8 mouse cellular contexts compared by ENCODE assay signal in the genomic region with DNA sequence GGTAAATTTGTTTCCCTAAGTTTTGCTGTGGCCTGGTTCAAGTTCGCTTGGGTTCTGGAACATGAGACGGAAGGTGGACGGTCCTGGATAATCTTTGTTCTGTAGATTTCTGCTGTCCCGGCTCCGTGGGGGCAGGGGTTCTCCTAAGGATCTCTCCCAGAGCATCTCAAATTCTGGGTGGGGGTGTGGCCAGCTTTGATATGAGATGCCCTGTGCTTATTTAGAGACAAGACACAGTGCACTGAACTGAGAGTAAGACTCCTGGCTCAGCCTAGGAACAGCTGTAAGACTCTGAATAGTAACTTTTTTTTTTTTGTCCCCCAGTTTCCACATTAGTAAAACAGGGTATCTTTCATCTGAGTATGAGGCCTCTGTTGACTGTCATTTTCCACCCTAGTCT. TPM values are rescaled to one million over a fixed set of nuclear protein-coding genes. Genes with fewer than 3 reads are reported as not detected.
DNase-seq lines count a peak whose midpoint lies in the region; ATAC-seq and TF ChIP-seq lines count a peak whose summit lies in the region.

No protein-coding gene starts in this region.

- H3K4me3 ChIP-seq in heart, postnatal 0 days (ENCODE audit: low read depth, low read length), result peak overlapping the region; percentile 79
- H3K4me3 ChIP-seq in forebrain, embryonic 11.5 days (ENCODE audit: low read depth, low read length), result peak overlapping the region; percentile 78
- H3K4me3 ChIP-seq in liver, embryonic 14.5 days (ENCODE audit: insufficient read depth in 1 of 2, low read depth in 2 of 2, low read length in 2 of 2), result peak overlapping the region; percentile 79 to 93

- no peaks in the 10 kb centered on the region for H3K36me3 ChIP-seq in heart, postnatal 0 days (replicated peaks; ENCODE audit: control insufficient read depth, insufficient read depth, low read length)
- H3K36me3 ChIP-seq in forebrain, embryonic 11.5 days (ENCODE audit: control insufficient read depth, insufficient read depth, low read length), result no peaks in the 10 kb centered on the region
- no peaks in the 10 kb centered on the region for H3K36me3 ChIP-seq in liver, embryonic 14.5 days (replicated peaks; ENCODE audit: control insufficient read depth, insufficient read depth, low read depth)

- peak overlapping the region; percentile 79 for H3K4me2 ChIP-seq in heart, postnatal 0 days (ENCODE audit: low read depth, low read length)
- H3K4me2 ChIP-seq in forebrain, embryonic 11.5 days (ENCODE audit: low read depth, low read length, severe bottlenecking), result peak overlapping the region; percentile 95
- H3K4me2 ChIP-seq in liver, embryonic 14.5 days (ENCODE audit: low read depth), result peak overlapping the region; percentile 83

- peak overlapping the region; percentile 70 for H3K9ac ChIP-seq in heart, postnatal 0 days (replicated peaks; ENCODE audit: low read depth, low read length)
- H3K9ac ChIP-seq in forebrain, embryonic 11.5 days (ENCODE audit: low read length), result peak overlapping the region; percentile 86
- peak overlapping the region; percentile 85 for H3K9ac ChIP-seq in liver, embryonic 14.5 days (replicated peaks)

- H3K27me3 ChIP-seq in heart, postnatal 0 days (ENCODE audit: control insufficient read depth, insufficient read depth, low read length), result 0 out of 2 replicates have a peak, but pooled peaks cover 2% of the 10 kb centered on the region
- no peaks in the 10 kb centered on the region for H3K27me3 ChIP-seq in forebrain, embryonic 11.5 days (ENCODE audit: control insufficient read depth, insufficient read depth, low read length)
- no peaks in the 10 kb centered on the region for H3K27me3 ChIP-seq in liver, embryonic 14.5 days (ENCODE audit: control insufficient read depth, insufficient read depth, low read length)

- peak overlapping the region; percentile 60; the same call in 1 of the 2 replicates for H3K27ac ChIP-seq in heart, postnatal 0 days (ENCODE audit: low read depth)
- peak overlapping the region; percentile 46; the same call in 1 of the 2 replicates for H3K27ac ChIP-seq in forebrain, embryonic 11.5 days (ENCODE audit: low read depth, low read length)
- H3K27ac ChIP-seq in liver, embryonic 14.5 days, result peak overlapping the region; percentile 52

- H3K9me3 ChIP-seq in heart, postnatal 0 days (replicated peaks; ENCODE audit: control insufficient read depth, low read length), result no peaks in the 10 kb centered on the region
- H3K9me3 ChIP-seq in forebrain, embryonic 11.5 days (ENCODE audit: control insufficient read depth, low read length), result no peaks in the 10 kb centered on the region
- no peaks in the 10 kb centered on the region for H3K9me3 ChIP-seq in liver, embryonic 14.5 days (ENCODE audit: control insufficient read depth, low read length)

- no peak for ATAC-seq in heart, postnatal 0 days (ENCODE audit: insufficient read depth, low read depth)
- no peak for ATAC-seq in forebrain, embryonic 11.5 days (replicated peaks; ENCODE audit: low FRiP score)
- no peak for ATAC-seq in liver, embryonic 14.5 days (ENCODE audit: insufficient read depth)

- TF ChIP-seq CTCF in heart, postnatal 0 days (IDR thresholded peaks at IDR 0.05; ENCODE audit: low read depth), result no peak
- TF ChIP-seq CTCF in liver, embryonic 14.5 days (IDR thresholded peaks at IDR 0.05; ENCODE audit: low read depth), result no peak

- DNase-seq in heart, postnatal 0 days (ENCODE audit: low spot score), result no peak
- DNase-seq in heart, postnatal 36 days, result no peak
- DNase-seq in MEL-GATA-1-ER (ENCODE audit: extremely low read depth, low read depth), result peak; percentile 15
- DNase-seq in forebrain, embryonic 11.5 days (ENCODE audit: low spot score), result no peak
- peak in 1 of 3 experiments; percentile 27 for DNase-seq in liver, embryonic 14.5 days (ENCODE audit: low read depth in 3 of 3, low spot score in 3 of 3)
- DNase-seq in left cerebral cortex, adult 8-10 months (ENCODE audit: low spot score in 2 of 2), result no peak
- DNase-seq in ovary, postnatal 36 days (ENCODE audit: low spot score), result no peak
- no peak for DNase-seq in thymus, postnatal 36 days

- WGBS in heart, postnatal 0 days, result 2% methylated on average over 5 of the region's 5 CpGs
- WGBS in forebrain, embryonic 11.5 days, result 1% methylated on average over 5 of the region's 5 CpGs
- 1% methylated on average over 5 of the region's 5 CpGs for WGBS in liver, embryonic 14.5 days (ENCODE audit: insufficient replicate concordance)

- H3K4me1 ChIP-seq in heart, postnatal 0 days (ENCODE audit: control insufficient read depth, insufficient read depth), result 0 out of 2 replicates have a peak, but pooled peaks cover 7% of the 10 kb centered on the region
- no peaks in the 10 kb centered on the region; the same call in 1 of the 2 replicates for H3K4me1 ChIP-seq in forebrain, embryonic 11.5 days (replicated peaks; ENCODE audit: control insufficient read depth, insufficient read depth, low read length)
- peaks cover 11 to 12% of the 10 kb centered on the region in 2 experiments for H3K4me1 ChIP-seq in liver, embryonic 14.5 days (replicated peaks; ENCODE audit: control insufficient read depth in 2 of 2, insufficient read depth in 2 of 2, low read length in 1 of 2)

- no peak for TF ChIP-seq EP300 in heart, postnatal 0 days (IDR thresholded peaks at IDR 0.05; ENCODE audit: low read depth)
- no peak for TF ChIP-seq EP300 in liver, embryonic 14.5 days (IDR thresholded peaks at IDR 0.05; ENCODE audit: low read depth)

- intact Hi-C loops in heart, postnatal 36 days (cut with DNase I), result loop anchor here (5.0 kb wide), 3 partner anchors 39 to 219 kb away; a partner anchor contains a TSS

RNA-seq across cellular contexts. Expression of a gene that starts 0.7 kb away (rescaled TPM):
- 4.9 and 6.9 TPM in 2 replicates for total RNA-seq in heart, postnatal 0 days (2014; rRNA removed; ENCODE audit: low replicate concordance)
- polyA plus RNA-seq in heart, postnatal 0 days (2015; fragmentation: Nextera tagmentation; extraction: Ambion mirVana), result 5.9 and 6.5 TPM in 2 replicates
- 1 to 10 TPM; 3.4 to 5.6 TPM for total RNA-seq in heart, postnatal 36 days (2021)
- polyA plus RNA-seq in forebrain, embryonic 11.5 days (2014; fragmentation: Nextera tagmentation; extraction: Ambion mirVana), result 23.6 and 25.5 TPM in 2 replicates
- polyA plus RNA-seq in liver, embryonic 14.5 days (2012; rRNA removed), result 5.9 and 7.2 TPM in 2 replicates
- polyA plus RNA-seq in liver, embryonic 14.5 days (2014; fragmentation: Nextera tagmentation; extraction: Ambion mirVana), result 5.5 and 6.6 TPM in 2 replicates
- total RNA-seq in left cerebral cortex, adult 8-10 months (2022), result 10 to 100 TPM in 1 of 4 experiments, 1 to 10 TPM in 3; 8.1 to 11.8 (median 9.0) TPM

RNA-seq across cellular contexts. Expression of a gene that starts 18.6 kb away (rescaled TPM):
- total RNA-seq in heart, postnatal 0 days (2014; rRNA removed; ENCODE audit: low replicate concordance), result 86.3 and 90.3 TPM in 2 replicates
- polyA plus RNA-seq in heart, postnatal 0 days (2015; fragmentation: Nextera tagmentation; extraction: Ambion mirVana), result 58.0 and 68.3 TPM in 2 replicates
- total RNA-seq in heart, postnatal 36 days (2021), result 10 to 100 TPM; 17.4 to 19.5 TPM
- 209 and 216 TPM in 2 replicates for polyA plus RNA-seq in forebrain, embryonic 11.5 days (2014; fragmentation: Nextera tagmentation; extraction: Ambion mirVana)
- 29.3 and 37.1 TPM in 2 replicates for polyA plus RNA-seq in liver, embryonic 14.5 days (2012; rRNA removed)
- polyA plus RNA-seq in liver, embryonic 14.5 days (2014; fragmentation: Nextera tagmentation; extraction: Ambion mirVana), result 30.8 and 35.2 TPM in 2 replicates
- total RNA-seq in left cerebral cortex, adult 8-10 months (2022), result 100 to 1,000 TPM; 204 to 229 (median 207) TPM

RNA-seq across cellular contexts. Expression of a gene that starts 58.6 kb away (rescaled TPM):
- not detected in 2 replicates for total RNA-seq in heart, postnatal 0 days (2014; rRNA removed; ENCODE audit: low replicate concordance)
- polyA plus RNA-seq in heart, postnatal 0 days (2015; fragmentation: Nextera tagmentation; extraction: Ambion mirVana), result not detected in 2 replicates
- not detected for total RNA-seq in heart, postnatal 36 days (2021)
- polyA plus RNA-seq in forebrain, embryonic 11.5 days (2014; fragmentation: Nextera tagmentation; extraction: Ambion mirVana), result not detected in 2 replicates
- not detected in 2 replicates for polyA plus RNA-seq in liver, embryonic 14.5 days (2012; rRNA removed)
- polyA plus RNA-seq in liver, embryonic 14.5 days (2014; fragmentation: Nextera tagmentation; extraction: Ambion mirVana), result not detected in 2 replicates
- total RNA-seq in left cerebral cortex, adult 8-10 months (2022), result 1 to 10 TPM; 3.9 to 5.5 (median 4.0) TPM
